Mouse (Mus musculus): ENCODE measurements around the gene Ifit3.

- TF ChIP-seq POLR2A (IDR thresholded peaks at IDR 0.05; ENCODE audit: low read depth, low read length) (no peak), CTCF (conservative IDR thresholded peaks at IDR 0.05; ENCODE audit: insufficient read depth, insufficient read length, low read depth, low read length) (no peak)
Observed at GRCm38 (mm10) chr19:34620871-34621270, 37.5 kb downstream of the Ifit3 start.

Data from kidney, adult 2 months (tissue).